Mouse (Mus musculus) MEL (cell line): ENCODE results near the gene H60b.
"Not testable (repeated sequence)": the region's sequence is repeated elsewhere in the genome, so short reads cannot be mapped to it uniquely, and the experiment has no call there.

Experiments
- CHD2 ChIP-seq: IDR thresholded peaks from 2 replicates; pipeline ENCODE4 v1.6.1; 2011; ENCODE audit warnings: low read length, improper control_type of control experiment
- CTCF ChIP-seq, 3 experiments: IDR thresholded peaks in 2 of 3; conservative IDR thresholded peaks in 1 of 3; 2 replicates each; pipeline ENCODE4 v1.5.1; 2011 to 2012; ENCODE audit warnings: low read length in 3 of 3, low read depth in 2 of 3, mild to moderate bottlenecking in 2 of 3, improper control_type of control experiment in 1 of 3, inconsistent platforms in 1 of 3, mixed read lengths in 1 of 3, moderate library complexity in 1 of 3; ENCODE audit not compliant: control insufficient read depth in 1 of 3, insufficient read depth in 1 of 3, poor library complexity in 1 of 3, severe bottlenecking in 1 of 3
- EP300 ChIP-seq, 2 experiments: IDR thresholded peaks; 2 replicates each; pipeline ENCODE4 v1.6.1; 2011; ENCODE audit warnings: improper control_type of control experiment in 2 of 2, low read length in 2 of 2, low read depth in 1 of 2, mild to moderate bottlenecking in 1 of 2
- ETS1 ChIP-seq: IDR thresholded peaks from 2 replicates; pipeline ENCODE4 v1.6.1; 2012; ENCODE audit warnings: low read depth, mild to moderate bottlenecking, inconsistent platforms, low read length, improper control_type of control experiment, moderate library complexity
- MEF2A ChIP-seq: IDR thresholded peaks from 2 replicates; pipeline ENCODE4 v1.6.1; 2014; ENCODE audit warnings: low read depth, mild to moderate bottlenecking, inconsistent platforms, low read length, improper control_type of control experiment; ENCODE audit not compliant: poor library complexity, insufficient replicate concordance, severe bottlenecking; ENCODE audit errors: extremely low read depth
- MYB ChIP-seq: IDR thresholded peaks from 2 replicates; pipeline ENCODE4 v1.6.1; 2011; ENCODE audit warnings: mild to moderate bottlenecking, low read depth, low read length, improper control_type of control experiment
- POLR2A ChIP-seq, 2 experiments: IDR thresholded peaks; 2 replicates each; pipeline ENCODE4 v1.6.1; 2011 to 2012; ENCODE audit warnings: low read length in 2 of 2, mild to moderate bottlenecking in 2 of 2, control low read depth in 1 of 2, improper control_type of control experiment in 1 of 2, low read depth in 1 of 2, moderate library complexity in 1 of 2; ENCODE audit not compliant: control insufficient read depth in 1 of 2, insufficient read depth in 1 of 2, poor library complexity in 1 of 2
- SMC3 ChIP-seq: IDR thresholded peaks from 2 replicates; pipeline ENCODE4 v1.6.1; 2011; ENCODE audit warnings: low read depth, low read length, improper control_type of control experiment
- USF1 ChIP-seq: IDR thresholded peaks from 2 replicates; pipeline ENCODE4 v1.6.1; 2014; ENCODE audit warnings: low read depth, mild to moderate bottlenecking, inconsistent platforms, low read length, improper control_type of control experiment, moderate library complexity
- USF2 ChIP-seq, 2 experiments: IDR thresholded peaks; 2 replicates each; pipeline ENCODE4 v1.6.1; 2011 to 2012; ENCODE audit warnings: improper control_type of control experiment in 2 of 2, low read length in 2 of 2, borderline replicate concordance in 1 of 2, inconsistent platforms in 1 of 2, low read depth in 1 of 2, mild to moderate bottlenecking in 1 of 2; ENCODE audit not compliant: insufficient read depth in 1 of 2
- ZMIZ1 ChIP-seq: IDR thresholded peaks from 2 replicates; pipeline ENCODE4 v1.6.1; 2012; ENCODE audit warnings: low read depth, mild to moderate bottlenecking, inconsistent platforms, low read length, improper control_type of control experiment, moderate library complexity

- TF ChIP-seq ETS1; EP300 (IDR thresholded peaks at IDR 0.05; ENCODE audit: low read depth in 1 of 2, low read length in 2 of 2); CHD2; CTCF (IDR thresholded peaks at IDR 0.05 in 2 of 3, conservative IDR thresholded peaks at IDR 0.05 in 1 of 3; ENCODE audit: control insufficient read depth in 1 of 3, insufficient read depth in 1 of 3, low read depth in 2 of 3, low read length in 3 of 3, poor library complexity in 1 of 3, severe bottlenecking in 1 of 3); USF2 (IDR thresholded peaks at IDR 0.05; ENCODE audit: borderline replicate concordance in 1 of 2, insufficient read depth in 1 of 2, low read depth in 1 of 2, low read length in 2 of 2); USF1; MEF2A; ZMIZ1; MYB; POLR2A (IDR thresholded peaks at IDR 0.05; ENCODE audit: control insufficient read depth in 1 of 2, insufficient read depth in 1 of 2, low read depth in 1 of 2, low read length in 2 of 2, poor library complexity in 1 of 2); SMC3: not testable (repeated sequence)
Observed at GRCm38 (mm10) chr10:22206443-22206842, 48.1 kb downstream of the H60b start.
